Mouse (Mus musculus): ENCODE measurements around the gene Acot8. TPM values are rescaled to one million over a fixed set of nuclear protein-coding genes. Genes with fewer than 3 reads are reported as not detected.

Gene Acot8
- total and polyA plus RNA-seq, 2 experiments from 2014 or later, result 17.1 to 17.4 TPM

GRCm38 (mm10) chr2:164745843-164746479 lies 58.7 kb downstream of the Acot8 start, which contains the start of the genes Wfdc3 and Dnttip1:
Gene Wfdc3 (minus strand): TSS chr2:164745931.
Gene Dnttip1 (plus strand): TSS chr2:164745983.
- Histone ChIP-seq H3K9me3 (ENCODE audit: low read length) (no peaks in the 10 kb centered on the region), H3K9ac (peak within 1 kb of the TSS; percentile 96), H3K4me2 (ENCODE audit: low read depth) (peak within 1 kb of the TSS; percentile 88), H3K27ac (ENCODE audit: low read depth, low read length) (peak within 1 kb of the TSS; percentile 81), H3K4me1 (ENCODE audit: insufficient read depth) (peaks cover 16% of the 10 kb centered on the region), H3K36me3 (ENCODE audit: insufficient read depth) (peaks cover 11% of the 10 kb centered on the region; the same call in 1 of the 2 replicates), H3K27me3 (ENCODE audit: insufficient read depth, low read length) (no peaks in the 10 kb centered on the region), H3K4me3 (ENCODE audit: low read depth, low read length) (peak within 1 kb of the TSS; percentile 92)
- TF ChIP-seq CTCF (IDR thresholded peaks at IDR 0.05; ENCODE audit: low read depth), result no peak
- WGBS, result 1% methylated on average over 69 of the region's 70 CpGs
- ATAC-seq, result peak; percentile 98
- DNase-seq, result peak; percentile 97

- Histone ChIP-seq H3K4me1 (ENCODE audit: insufficient read depth) (peaks cover 16% of the 10 kb centered on the region), H3K4me2 (ENCODE audit: low read depth) (peak overlapping the region; percentile 88), H3K4me3 (ENCODE audit: low read depth, low read length) (peak overlapping the region; percentile 92), H3K27ac (ENCODE audit: low read depth, low read length) (peak overlapping the region; percentile 46; the same call in 1 of the 2 replicates), H3K9ac (peak overlapping the region; percentile 96), H3K36me3 (ENCODE audit: insufficient read depth) (peaks cover 10% of the 10 kb centered on the region; the same call in 1 of the 2 replicates), H3K27me3 (ENCODE audit: insufficient read depth, low read length) (no peaks in the 10 kb centered on the region), H3K9me3 (ENCODE audit: low read length) (no peaks in the 10 kb centered on the region)
- DNase-seq (no peak), ATAC-seq (no peak)
- TF ChIP-seq CTCF (IDR thresholded peaks at IDR 0.05; ENCODE audit: low read depth), result no peak
- 74% methylated on average over 13 of the region's 13 CpGs for WGBS
Measured at GRCm38 (mm10) chr2:164744987-164745386, 59.7 kb downstream of the Acot8 start.

Other genes starting within 250 kb of the Acot8 start
- 1.5 and 6.1 TPM in 2 replicates for gene Wfdc2, start 242.5 kb downstream of the Acot8 start, total RNA-seq (2014; rRNA removed)
- gene Wfdc2, start 242.5 kb downstream of the Acot8 start, polyA plus RNA-seq (2015; fragmentation: Nextera tagmentation; extraction: Ambion mirVana), result 4.3 and 7.3 TPM in 2 replicates
- gene Spint3, start 231.4 kb downstream of the Acot8 start, total RNA-seq (2014; rRNA removed), result not detected in 2 replicates
- not detected in 2 replicates for gene Spint3, start 231.4 kb downstream of the Acot8 start, polyA plus RNA-seq (2015; fragmentation: Nextera tagmentation; extraction: Ambion mirVana)
- gene Wfdc6a, start 219.4 kb downstream of the Acot8 start, total RNA-seq (2014; rRNA removed), result not detected in 2 replicates
- gene Wfdc6a, start 219.4 kb downstream of the Acot8 start, polyA plus RNA-seq (2015; fragmentation: Nextera tagmentation; extraction: Ambion mirVana), result 0.33 TPM in 1 of 2 replicates, not detected in the other
- gene Eppin, start 211.3 kb downstream of the Acot8 start, total RNA-seq (2014; rRNA removed), result not detected in 2 replicates
- gene Eppin, start 211.3 kb downstream of the Acot8 start, polyA plus RNA-seq (2015; fragmentation: Nextera tagmentation; extraction: Ambion mirVana), result 0.19 TPM in 1 of 2 replicates, not detected in the other
- gene Wfdc6b, start 191.4 kb downstream of the Acot8 start, total RNA-seq (2014; rRNA removed), result not detected in 2 replicates
- gene Wfdc6b, start 191.4 kb downstream of the Acot8 start, polyA plus RNA-seq (2015; fragmentation: Nextera tagmentation; extraction: Ambion mirVana), result not detected in 2 replicates
- not detected in 2 replicates for gene Wfdc8, start 191.3 kb downstream of the Acot8 start, total RNA-seq (2014; rRNA removed)
- not detected in 2 replicates for gene Wfdc8, start 191.3 kb downstream of the Acot8 start, polyA plus RNA-seq (2015; fragmentation: Nextera tagmentation; extraction: Ambion mirVana)
- not detected in 2 replicates for gene Wfdc16, start 166.1 kb downstream of the Acot8 start, total RNA-seq (2014; rRNA removed)
- gene Wfdc16, start 166.1 kb downstream of the Acot8 start, polyA plus RNA-seq (2015; fragmentation: Nextera tagmentation; extraction: Ambion mirVana), result not detected in 2 replicates
- not detected in 2 replicates for gene Wfdc10, start 148.8 kb downstream of the Acot8 start, total RNA-seq (2014; rRNA removed)
- not detected in 2 replicates for gene Wfdc10, start 148.8 kb downstream of the Acot8 start, polyA plus RNA-seq (2015; fragmentation: Nextera tagmentation; extraction: Ambion mirVana)
- not detected in 2 replicates for gene Wfdc9, start 148.3 kb downstream of the Acot8 start, total RNA-seq (2014; rRNA removed)
- gene Wfdc9, start 148.3 kb downstream of the Acot8 start, polyA plus RNA-seq (2015; fragmentation: Nextera tagmentation; extraction: Ambion mirVana), result not detected in 2 replicates
- gene Wfdc11, start 130.8 kb downstream of the Acot8 start, total RNA-seq (2014; rRNA removed), result not detected in 2 replicates
- not detected in 2 replicates for gene Wfdc11, start 130.8 kb downstream of the Acot8 start, polyA plus RNA-seq (2015; fragmentation: Nextera tagmentation; extraction: Ambion mirVana)
- gene Wfdc13, start 119.8 kb downstream of the Acot8 start, total RNA-seq (2014; rRNA removed), result not detected in 2 replicates
- gene Wfdc13, start 119.8 kb downstream of the Acot8 start, polyA plus RNA-seq (2015; fragmentation: Nextera tagmentation; extraction: Ambion mirVana), result not detected in 2 replicates
- not detected in 2 replicates for gene Spint4, start 106.4 kb downstream of the Acot8 start, total RNA-seq (2014; rRNA removed)
- not detected in 2 replicates for gene Spint4, start 106.4 kb downstream of the Acot8 start, polyA plus RNA-seq (2015; fragmentation: Nextera tagmentation; extraction: Ambion mirVana)
- not detected in 2 replicates for gene Spint5, start 89.6 kb downstream of the Acot8 start, total RNA-seq (2014; rRNA removed)
- gene Spint5, start 89.6 kb downstream of the Acot8 start, polyA plus RNA-seq (2015; fragmentation: Nextera tagmentation; extraction: Ambion mirVana), result not detected in 2 replicates
- 0.54 and 0.81 TPM in 2 replicates for gene Wfdc3, start 59.0 kb downstream of the Acot8 start, total RNA-seq (2014; rRNA removed)
- gene Wfdc3, start 59.0 kb downstream of the Acot8 start, polyA plus RNA-seq (2015; fragmentation: Nextera tagmentation; extraction: Ambion mirVana), result 0.89 and 1.1 TPM in 2 replicates
- 23.2 and 26.1 TPM in 2 replicates for gene Dnttip1, start 58.9 kb downstream of the Acot8 start, total RNA-seq (2014; rRNA removed)
- gene Dnttip1, start 58.9 kb downstream of the Acot8 start, polyA plus RNA-seq (2015; fragmentation: Nextera tagmentation; extraction: Ambion mirVana), result 52.3 and 60.1 TPM in 2 replicates
- gene Ube2c, start 35.0 kb downstream of the Acot8 start, total RNA-seq (2014; rRNA removed), result 24.9 and 29.2 TPM in 2 replicates
- 30.9 and 38.4 TPM in 2 replicates for gene Ube2c, start 35.0 kb downstream of the Acot8 start, polyA plus RNA-seq (2015; fragmentation: Nextera tagmentation; extraction: Ambion mirVana)
- gene Tnnc2, start 24.9 kb downstream of the Acot8 start, total RNA-seq (2014; rRNA removed), result 0.38 and 2.9 TPM in 2 replicates
- 0.50 and 0.63 TPM in 2 replicates for gene Tnnc2, start 24.9 kb downstream of the Acot8 start, polyA plus RNA-seq (2015; fragmentation: Nextera tagmentation; extraction: Ambion mirVana)
- gene Snx21, start 19.1 kb downstream of the Acot8 start, total RNA-seq (2014; rRNA removed), result 72.0 and 77.5 TPM in 2 replicates
- gene Snx21, start 19.1 kb downstream of the Acot8 start, polyA plus RNA-seq (2015; fragmentation: Nextera tagmentation; extraction: Ambion mirVana), result 48.5 and 50.2 TPM in 2 replicates
- gene Zswim3, start 216 bp upstream of the Acot8 start, total RNA-seq (2014; rRNA removed), result 5.5 and 6.7 TPM in 2 replicates
- gene Zswim3, start 216 bp upstream of the Acot8 start, polyA plus RNA-seq (2015; fragmentation: Nextera tagmentation; extraction: Ambion mirVana), result 2.6 and 5.2 TPM in 2 replicates
- 11.2 and 18.6 TPM in 2 replicates for gene Zswim1, start 17.8 kb upstream of the Acot8 start, total RNA-seq (2014; rRNA removed)
- 27.5 and 32.6 TPM in 2 replicates for gene Zswim1, start 17.8 kb upstream of the Acot8 start, polyA plus RNA-seq (2015; fragmentation: Nextera tagmentation; extraction: Ambion mirVana)
- 0.62 and 1.00 TPM in 2 replicates for gene Spata25, start 23.7 kb upstream of the Acot8 start, total RNA-seq (2014; rRNA removed)
- not detected in 2 replicates for gene Spata25, start 23.7 kb upstream of the Acot8 start, polyA plus RNA-seq (2015; fragmentation: Nextera tagmentation; extraction: Ambion mirVana)
- gene Ctsa, start 28.0 kb upstream of the Acot8 start, total RNA-seq (2014; rRNA removed), result 86.2 and 93.8 TPM in 2 replicates
- 83.5 and 95.3 TPM in 2 replicates for gene Ctsa, start 28.0 kb upstream of the Acot8 start, polyA plus RNA-seq (2015; fragmentation: Nextera tagmentation; extraction: Ambion mirVana)
- gene Neurl2, start 28.6 kb upstream of the Acot8 start, total RNA-seq (2014; rRNA removed), result 5.0 and 5.4 TPM in 2 replicates
- 4.7 and 6.4 TPM in 2 replicates for gene Neurl2, start 28.6 kb upstream of the Acot8 start, polyA plus RNA-seq (2015; fragmentation: Nextera tagmentation; extraction: Ambion mirVana)
- gene Pltp, start 52.8 kb upstream of the Acot8 start, total RNA-seq (2014; rRNA removed), result 28.2 and 43.4 TPM in 2 replicates
- gene Pltp, start 52.8 kb upstream of the Acot8 start, polyA plus RNA-seq (2015; fragmentation: Nextera tagmentation; extraction: Ambion mirVana), result 67.9 and 80.7 TPM in 2 replicates
- 67.3 and 82.2 TPM in 2 replicates for gene Pcif1, start 74.4 kb upstream of the Acot8 start, total RNA-seq (2014; rRNA removed)
- 104 and 115 TPM in 2 replicates for gene Pcif1, start 74.4 kb upstream of the Acot8 start, polyA plus RNA-seq (2015; fragmentation: Nextera tagmentation; extraction: Ambion mirVana)
- gene Zfp335, start 106.9 kb upstream of the Acot8 start, total RNA-seq (2014; rRNA removed), result 20.9 and 26.0 TPM in 2 replicates
- gene Zfp335, start 106.9 kb upstream of the Acot8 start, polyA plus RNA-seq (2015; fragmentation: Nextera tagmentation; extraction: Ambion mirVana), result 10.0 and 11.2 TPM in 2 replicates
- gene Mmp9, start 135.9 kb upstream of the Acot8 start, total RNA-seq (2014; rRNA removed), result 5.3 and 14.2 TPM in 2 replicates
- gene Mmp9, start 135.9 kb upstream of the Acot8 start, polyA plus RNA-seq (2015; fragmentation: Nextera tagmentation; extraction: Ambion mirVana), result 5.3 and 8.3 TPM in 2 replicates
- 83.2 and 139 TPM in 2 replicates for gene Slc12a5, start 155.9 kb upstream of the Acot8 start, total RNA-seq (2014; rRNA removed)
- 24.5 and 41.6 TPM in 2 replicates for gene Slc12a5, start 155.9 kb upstream of the Acot8 start, polyA plus RNA-seq (2015; fragmentation: Nextera tagmentation; extraction: Ambion mirVana)
- gene Ncoa5, start 230.0 kb upstream of the Acot8 start, total RNA-seq (2014; rRNA removed), result 81.8 and 96.3 TPM in 2 replicates
- gene Ncoa5, start 230.0 kb upstream of the Acot8 start, polyA plus RNA-seq (2015; fragmentation: Nextera tagmentation; extraction: Ambion mirVana), result 49.2 and 64.4 TPM in 2 replicates

Measured in forebrain, postnatal 0 days (tissue).